Mouse (Mus musculus): ENCODE measurements around the gene Senp3. TPM values are rescaled to one million over a fixed set of nuclear protein-coding genes. Genes with fewer than 3 reads are reported as not detected.
A peak's percentile ranks its signal among the peaks of the same experiment; 100 is the strongest.

The Senp3 gene
- polyA plus RNA-seq, 1 experiment = not detected

- WGBS = 51% methylated on average over 5 of the region's 5 CpGs
- TF ChIP-seq CTCF (IDR thresholded peaks at IDR 0.05; ENCODE audit: insufficient read depth, low read depth, low read length) (no peak), POLR2A (IDR thresholded peaks at IDR 0.05; ENCODE audit: insufficient read depth, low read depth, low read length) (no peak)
- Histone ChIP-seq H3K4me3 (ENCODE audit: insufficient read depth, low read depth, low read length) (no peak overlapping the region), H3K27ac (ENCODE audit: insufficient read depth, low read depth, low read length) (no peak overlapping the region), H3K4me1 (ENCODE audit: control insufficient read depth, insufficient read depth, low read length) (no peaks in the 10 kb centered on the region)
Measured at GRCm38 (mm10) chr11:69715929-69716328, 34.0 kb upstream of the Senp3 start.

- 60% methylated on average over 9 of the region's 9 CpGs for WGBS
- Histone ChIP-seq H3K4me1 (ENCODE audit: control insufficient read depth, insufficient read depth, low read length) (no peaks in the 10 kb centered on the region), H3K27ac (ENCODE audit: insufficient read depth, low read depth, low read length) (no peak overlapping the region), H3K4me3 (ENCODE audit: insufficient read depth, low read depth, low read length) (no peak overlapping the region)
- TF ChIP-seq POLR2A (IDR thresholded peaks at IDR 0.05; ENCODE audit: insufficient read depth, low read depth, low read length) = no peak
- TF ChIP-seq CTCF (IDR thresholded peaks at IDR 0.05; ENCODE audit: insufficient read depth, low read depth, low read length) = 0 out of 2 replicates have a peak, but pooled peaks have one; percentile 8
Measured at GRCm38 (mm10) chr11:69715482-69715881, 33.6 kb upstream of the Senp3 start.

DNA sequence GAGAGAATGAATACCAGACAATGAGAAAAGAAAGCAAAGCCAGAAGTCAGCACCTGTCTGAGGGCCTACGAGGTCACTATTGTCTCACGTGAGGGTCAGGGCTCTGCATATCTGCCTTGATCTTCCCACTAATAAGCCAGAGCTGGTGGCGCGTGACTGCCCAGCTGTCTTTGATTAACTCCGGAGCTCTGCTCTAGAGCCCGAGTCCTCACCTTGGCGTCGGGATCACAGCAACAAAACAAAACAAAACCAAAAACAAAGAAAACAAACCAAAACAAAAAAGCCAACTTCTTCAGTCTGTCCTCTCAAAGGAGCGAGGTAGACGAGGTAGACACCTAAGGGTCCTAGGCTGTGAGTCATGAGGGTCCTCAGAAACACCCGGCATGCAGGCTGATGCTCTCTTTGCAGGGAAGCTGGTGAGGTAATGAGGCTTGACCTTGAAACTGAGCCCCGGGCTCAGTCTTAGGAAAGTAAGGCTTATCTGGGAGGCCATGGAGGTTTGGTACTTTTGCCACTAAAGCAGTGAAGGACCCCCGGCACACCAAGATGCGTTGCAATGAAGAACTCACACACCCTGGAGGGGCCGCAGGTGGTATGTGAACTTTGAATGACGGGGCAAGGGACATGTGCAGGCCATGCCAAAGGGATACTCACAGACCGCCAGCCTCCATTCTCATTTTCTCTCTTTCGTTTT, 32.9 kb upstream of the Senp3 start:
- WGBS = 83% methylated on average over 18 of the region's 18 CpGs
- no peak overlapping the region for H3K4me3 ChIP-seq (ENCODE audit: insufficient read depth, low read depth, low read length)
- H3K27ac ChIP-seq (ENCODE audit: insufficient read depth, low read depth, low read length) = no peak overlapping the region
- H3K4me1 ChIP-seq (ENCODE audit: control insufficient read depth, insufficient read depth, low read length) = no peaks in the 10 kb centered on the region
- no peak for TF ChIP-seq POLR2A (IDR thresholded peaks at IDR 0.05; ENCODE audit: insufficient read depth, low read depth, low read length)
- TF ChIP-seq CTCF (IDR thresholded peaks at IDR 0.05; ENCODE audit: insufficient read depth, low read depth, low read length) = no peak

GRCm38 (mm10) chr11:69712954-69713672, 31.2 kb upstream of the Senp3 start:
- Histone ChIP-seq H3K4me1 (ENCODE audit: control insufficient read depth, insufficient read depth, low read length) (no peaks in the 10 kb centered on the region), H3K27ac (ENCODE audit: insufficient read depth, low read depth, low read length) (no peak overlapping the region), H3K4me3 (ENCODE audit: insufficient read depth, low read depth, low read length) (no peak overlapping the region)
- WGBS = 90% methylated on average over 20 of the region's 20 CpGs
- TF ChIP-seq POLR2A (IDR thresholded peaks at IDR 0.05; ENCODE audit: insufficient read depth, low read depth, low read length) = no peak
- TF ChIP-seq CTCF (IDR thresholded peaks at IDR 0.05; ENCODE audit: insufficient read depth, low read depth, low read length) = no peak

GRCm38 (mm10) chr11:69711082-69711481, 29.2 kb upstream of the Senp3 start:
- Histone ChIP-seq H3K4me1 (ENCODE audit: control insufficient read depth, insufficient read depth, low read length) (peaks cover 6% of the 10 kb centered on the region), H3K4me3 (ENCODE audit: insufficient read depth, low read depth, low read length) (no peak overlapping the region), H3K27ac (ENCODE audit: insufficient read depth, low read depth, low read length) (no peak overlapping the region)
- TF ChIP-seq POLR2A (IDR thresholded peaks at IDR 0.05; ENCODE audit: insufficient read depth, low read depth, low read length) (no peak), CTCF (IDR thresholded peaks at IDR 0.05; ENCODE audit: insufficient read depth, low read depth, low read length) (no peak)
- WGBS = 91% methylated on average over 2 of the region's 2 CpGs

DNA sequence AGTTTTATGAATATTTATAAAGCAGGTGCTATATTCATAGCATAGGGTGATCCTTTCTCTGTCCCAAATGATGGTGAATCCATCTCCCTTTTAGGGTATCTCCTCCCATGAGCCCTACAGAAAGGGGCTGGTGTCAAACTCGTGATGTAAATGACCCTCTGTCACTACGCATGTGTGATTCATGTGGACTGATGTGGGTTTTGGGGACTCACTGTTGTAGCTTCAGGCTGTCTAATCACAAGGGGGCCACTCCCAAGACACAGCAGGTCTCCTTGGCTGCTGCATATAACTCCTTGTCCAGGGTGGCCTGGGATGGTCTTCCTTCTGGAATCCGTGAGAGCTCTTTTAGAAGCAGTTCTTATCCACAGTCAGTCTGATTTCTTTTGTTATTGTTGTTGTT, 28.6 kb upstream of the Senp3 start:
- Histone ChIP-seq H3K4me3 (ENCODE audit: insufficient read depth, low read depth, low read length) (no peak overlapping the region), H3K4me1 (ENCODE audit: control insufficient read depth, insufficient read depth, low read length) (peaks cover 6% of the 10 kb centered on the region), H3K27ac (ENCODE audit: insufficient read depth, low read depth, low read length) (no peak overlapping the region)
- 85% methylated on average over 3 of the region's 3 CpGs for WGBS
- TF ChIP-seq POLR2A (IDR thresholded peaks at IDR 0.05; ENCODE audit: insufficient read depth, low read depth, low read length) = no peak
- TF ChIP-seq CTCF (IDR thresholded peaks at IDR 0.05; ENCODE audit: insufficient read depth, low read depth, low read length) = no peak

- Histone ChIP-seq H3K4me1 (ENCODE audit: control insufficient read depth, insufficient read depth, low read length) (peaks cover 6% of the 10 kb centered on the region), H3K27ac (ENCODE audit: insufficient read depth, low read depth, low read length) (no peak overlapping the region), H3K4me3 (ENCODE audit: insufficient read depth, low read depth, low read length) (no peak overlapping the region)
- 70% methylated on average over 11 of the region's 11 CpGs for WGBS
- TF ChIP-seq CTCF (IDR thresholded peaks at IDR 0.05; ENCODE audit: insufficient read depth, low read depth, low read length) (no peak), POLR2A (IDR thresholded peaks at IDR 0.05; ENCODE audit: insufficient read depth, low read depth, low read length) (no peak)
Measured at GRCm38 (mm10) chr11:69709554-69710446, 27.9 kb upstream of the Senp3 start.

DNA sequence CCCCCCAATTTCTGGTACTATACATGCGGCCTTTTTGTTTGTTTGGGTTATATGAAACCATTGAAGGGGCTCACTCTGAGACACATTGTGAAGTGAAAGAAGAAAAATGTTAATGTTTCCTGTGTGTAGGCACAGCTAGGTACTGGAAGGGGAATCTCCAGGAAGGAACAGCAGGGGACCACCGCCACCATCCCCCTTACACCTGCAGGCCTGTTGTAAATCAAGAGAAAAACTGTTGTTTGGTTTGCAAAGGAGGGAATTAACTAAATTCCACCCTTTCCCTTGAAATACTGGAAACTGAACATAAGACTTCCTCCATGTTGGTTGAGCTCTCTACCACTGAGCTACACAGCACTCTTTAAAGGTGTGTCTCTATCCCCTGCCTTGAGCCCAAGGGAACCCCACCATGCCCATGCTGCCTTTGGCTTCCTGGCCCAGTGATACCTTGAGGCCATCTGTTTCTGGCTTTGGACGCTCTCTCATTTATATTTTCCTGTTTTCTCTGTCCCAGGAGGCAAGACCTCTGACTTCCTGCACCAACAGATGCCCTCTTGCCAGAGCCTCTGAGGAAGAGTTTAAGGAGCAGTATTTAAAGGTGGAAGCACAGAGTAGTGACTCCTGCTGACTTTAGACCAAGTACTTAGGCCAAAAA, 26.9 kb upstream of the Senp3 start:
- no peak overlapping the region for H3K27ac ChIP-seq (ENCODE audit: insufficient read depth, low read depth, low read length)
- H3K4me1 ChIP-seq (ENCODE audit: control insufficient read depth, insufficient read depth, low read length) = peaks cover 6% of the 10 kb centered on the region
- 97% methylated on average over 3 of the region's 3 CpGs for WGBS
- TF ChIP-seq CTCF (IDR thresholded peaks at IDR 0.05; ENCODE audit: insufficient read depth, low read depth, low read length) = no peak
- TF ChIP-seq POLR2A (IDR thresholded peaks at IDR 0.05; ENCODE audit: insufficient read depth, low read depth, low read length) = no peak
- no peak overlapping the region for H3K4me3 ChIP-seq (ENCODE audit: insufficient read depth, low read depth, low read length)
